Comparison of ENCODE assay signal across 15 mouse cellular contexts in the genomic region with DNA sequence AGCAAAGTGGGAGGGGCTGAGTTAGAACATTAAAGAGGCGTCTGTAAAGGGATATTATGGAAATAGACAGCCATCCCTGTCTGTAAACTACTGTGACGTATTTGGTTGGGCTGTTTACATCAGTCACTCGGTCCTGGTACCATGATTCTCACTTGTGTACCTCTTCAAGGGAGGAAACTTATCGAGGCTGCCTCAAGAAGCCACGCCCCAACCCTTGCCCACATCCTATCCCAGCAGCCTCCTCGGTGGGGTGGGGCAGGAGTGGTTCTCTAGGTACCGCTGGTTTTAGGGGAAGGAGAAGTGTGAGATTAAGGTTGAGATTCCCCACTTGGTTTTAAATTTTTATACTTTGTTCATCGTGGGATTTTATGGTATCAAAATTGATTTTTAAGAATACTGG. TPM values are rescaled to one million over a fixed set of nuclear protein-coding genes. Genes with fewer than 3 reads are reported as not detected.
DNase-seq lines count a peak whose midpoint lies in the region; ATAC-seq lines count a peak whose summit lies in the region.
"Had no signal": no experiment of that assay in that cellular context is flagged by ENCODE, and none has a peak within 500 bp of the region (broad histone marks: within the 10 kb centered on the region; RNA-seq: fewer than 3 reads in every experiment).

No protein-coding gene starts in this region.

- DNase-seq in CD4-positive helper T cell, adult 2 months (ENCODE audit: low read depth, low spot score) = peak; percentile 40
- peak; percentile 21 for DNase-seq in T-cell, adult 2 months (ENCODE audit: low spot score)
- peak; percentile 69 for DNase-seq in induced T-regulatory cell, adult 2 months (ENCODE audit: low read depth)
- no peak for DNase-seq in embryo, embryonic 9.5 days (ENCODE audit: extremely low spot score)
- DNase-seq in frontal cortex, postnatal 10 days (ENCODE audit: low spot score in 2 of 2) = no peak
- DNase-seq: adrenal gland, postnatal 10 days; cerebellum, adult 11-12 months; cerebellum, adult 9-10 months; cerebellum, postnatal 25 days; gastrocnemius, postnatal 10 days; heart, adult 2 months had no signal

- ATAC-seq in megakaryocyte-erythroid progenitor cell, adult 5-6 weeks (replicated peaks; ENCODE audit: low FRiP score, low TSS enrichment, poor library complexity, severe bottlenecking) = 0 out of 2 replicates have a peak, but pooled peaks have one; percentile 47
- ATAC-seq: forebrain, embryonic 14.5 days; intestine, postnatal 0 days; Patski had no signal

RNA-seq across cellular contexts. Expression of gene Supt3, which starts 31.6 kb away (rescaled TPM):
- total RNA-seq in megakaryocyte-erythroid progenitor cell, adult 5-6 weeks (2014; fragmentation: Nextera tagmentation) = 14.7 and 21.5 TPM in 2 replicates
- total RNA-seq in megakaryocyte-erythroid progenitor cell, adult 5-6 weeks (2017) = 6.6 and 11.8 TPM in 2 replicates

Comparison
In these comparisons a context has a peak if more than half of its experiments do, and no peak if none do; other contexts are left out.
1. DNase-seq: peak in CD4-positive helper T cell, adult 2 months (single experiment), T-cell, adult 2 months (single experiment) and induced T-regulatory cell, adult 2 months (single experiment); none in embryo, embryonic 9.5 days (single experiment) and frontal cortex, postnatal 10 days (0 of 2).